Mouse (Mus musculus) lung, adult 2 months (tissue): ENCODE measurements around the gene Gm20388.

Experiments
- CTCF ChIP-seq: fragments of 200-500 bp; IDR thresholded peaks from 2 replicates; pipeline ENCODE4 v1.5.1; 2011; ENCODE audit warnings: mild to moderate bottlenecking, low read length, control low read depth; ENCODE audit not compliant: insufficient read depth
- POLR2A ChIP-seq: fragments of 200-500 bp; IDR thresholded peaks from 2 replicates; pipeline ENCODE4 v1.6.1; 2011; ENCODE audit warnings: low read depth, mild to moderate bottlenecking, control low read depth, low read length, borderline replicate concordance; ENCODE audit errors: extremely low read depth

GRCm38 (mm10) chr8:121374777-121375176 is 1464.1 kb downstream of the Gm20388 start:
- TF ChIP-seq CTCF (no peak), POLR2A (no peak)
